Mouse (Mus musculus): ENCODE measurements around the gene Ppp1r9b. TPM values are rescaled to one million over a fixed set of nuclear protein-coding genes. Genes with fewer than 3 reads are reported as not detected.
A peak's percentile ranks its signal among the peaks of the same experiment; 100 is the strongest.
"Not testable (repeated sequence)": the region's sequence is repeated elsewhere in the genome, so short reads cannot be mapped to it uniquely, and the experiment has no call there.

Gene Ppp1r9b
- total RNA-seq (2014; fragmentation: Nextera tagmentation) (121 and 137 TPM in 2 replicates), total RNA-seq (2017) (174 and 229 TPM in 2 replicates)

DNA sequence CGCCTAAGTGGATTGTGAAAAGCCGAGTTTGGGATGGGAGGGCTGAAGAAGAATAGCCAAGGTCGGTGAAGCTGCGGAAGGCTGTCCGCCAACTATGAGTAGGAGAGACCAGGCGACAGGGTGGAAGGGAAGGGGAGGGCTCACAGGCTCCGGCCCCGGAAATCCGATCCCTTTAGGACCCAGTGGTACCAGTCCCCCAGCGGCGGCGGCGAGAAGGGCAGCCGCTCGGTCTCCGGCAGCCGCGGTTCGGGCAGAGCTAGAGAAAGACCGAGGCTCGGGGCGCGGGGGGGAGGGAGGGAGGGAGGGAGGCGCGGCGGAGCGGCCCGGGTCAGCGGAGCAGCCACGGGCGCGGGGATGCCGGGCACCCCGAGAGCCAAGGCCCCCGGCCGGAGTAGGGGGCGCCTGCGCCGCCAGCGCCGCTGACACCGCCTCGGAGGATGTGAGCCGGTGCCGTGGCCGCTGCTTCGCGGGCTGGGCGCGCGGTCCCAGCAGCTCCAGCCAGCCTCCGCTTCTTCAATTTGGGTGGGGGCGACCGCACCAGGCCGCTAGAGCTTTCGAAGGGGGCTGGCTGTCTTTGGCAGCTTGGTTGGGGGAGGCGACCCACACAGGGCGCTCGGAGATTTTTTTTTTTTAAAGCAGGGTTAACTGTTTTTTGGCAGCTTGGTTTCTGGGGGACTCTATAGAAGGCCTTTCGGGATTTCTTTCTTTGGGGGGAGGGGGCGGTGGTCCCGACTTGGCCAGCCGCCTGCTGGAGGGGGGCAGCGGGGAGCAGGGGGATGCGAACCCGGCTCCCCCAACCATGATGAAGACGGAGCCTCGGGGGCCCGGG, at the start of gene Ppp1r9b:
Gene Ppp1r9b (plus strand): TSS at position 287 of the 829 bp plus-strand sequence.
- ATAC-seq (replicated peaks; ENCODE audit: low FRiP score, low TSS enrichment, poor library complexity, severe bottlenecking): peak; percentile 74

DNA sequence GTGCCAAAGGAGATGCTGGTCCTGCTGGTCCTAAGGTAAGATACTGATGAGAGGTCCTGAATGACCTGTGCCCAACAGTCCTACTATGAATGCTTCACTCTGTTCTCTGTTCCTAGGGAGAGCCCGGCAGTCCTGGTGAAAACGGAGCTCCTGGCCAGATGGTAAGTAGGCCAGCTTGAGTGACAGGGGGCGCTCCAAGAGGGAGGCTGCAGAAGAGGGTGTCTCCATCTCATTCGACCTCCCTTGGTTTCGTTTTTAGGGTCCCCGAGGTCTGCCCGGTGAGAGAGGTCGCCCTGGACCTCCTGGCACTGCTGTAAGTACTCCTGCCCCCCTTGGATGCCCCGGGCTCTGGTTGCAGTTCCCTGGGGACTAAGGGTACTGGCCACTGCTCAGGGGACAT, 49.7 kb upstream of the Ppp1r9b start:
- ATAC-seq (replicated peaks; ENCODE audit: low FRiP score, low TSS enrichment, poor library complexity, severe bottlenecking): no peak

DNA sequence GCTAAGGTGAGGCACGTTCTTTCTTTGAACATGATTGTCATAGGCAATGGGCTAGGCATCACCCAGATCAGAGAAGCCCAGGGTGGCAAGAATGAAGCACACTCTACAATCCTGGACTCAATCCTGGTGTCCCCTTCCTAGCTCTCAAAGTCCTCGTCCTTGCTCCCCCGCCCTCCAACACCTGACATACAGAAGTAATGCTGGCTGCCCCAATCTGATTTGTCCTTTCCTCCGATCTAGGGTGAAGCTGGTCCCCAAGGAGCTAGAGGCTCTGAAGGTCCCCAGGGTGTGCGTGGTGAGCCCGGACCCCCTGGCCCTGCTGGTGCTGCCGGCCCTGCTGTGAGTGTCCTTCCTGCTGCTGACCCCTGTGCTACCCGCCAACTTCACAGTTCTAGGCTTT, 49.1 kb upstream of the Ppp1r9b start:
- ATAC-seq (replicated peaks; ENCODE audit: low FRiP score, low TSS enrichment, poor library complexity, severe bottlenecking): no peak

DNA sequence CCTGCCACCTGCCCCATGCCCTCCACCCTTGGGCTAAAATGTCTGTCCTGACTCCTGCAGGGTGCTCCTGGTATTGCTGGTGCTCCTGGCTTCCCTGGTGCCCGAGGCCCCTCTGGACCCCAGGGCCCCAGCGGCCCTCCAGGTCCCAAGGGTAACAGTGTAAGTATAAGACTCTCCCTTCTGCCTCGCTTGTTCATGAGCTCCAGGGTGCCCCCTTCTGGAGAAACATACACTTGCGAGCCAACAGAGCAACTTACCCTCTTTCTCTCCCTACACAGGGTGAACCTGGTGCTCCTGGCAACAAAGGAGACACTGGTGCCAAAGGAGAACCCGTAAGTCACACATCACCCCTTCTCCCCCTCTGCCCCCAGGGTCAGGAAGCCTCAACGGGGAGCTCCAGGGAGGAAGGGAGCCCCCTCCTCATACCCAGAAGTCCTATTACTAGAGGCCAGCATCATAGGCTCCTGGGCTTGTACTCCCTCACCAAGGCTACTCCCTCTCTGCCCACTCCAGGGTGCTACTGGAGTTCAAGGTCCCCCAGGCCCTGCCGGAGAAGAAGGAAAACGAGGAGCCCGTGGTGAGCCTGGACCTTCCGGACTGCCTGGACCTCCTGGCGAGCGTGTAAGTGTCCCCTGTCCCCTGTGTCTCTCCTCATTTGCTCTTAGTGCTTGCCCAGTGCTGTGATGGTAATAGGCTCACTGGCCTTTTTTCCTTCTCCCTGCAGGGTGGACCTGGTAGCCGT, 48.4 kb upstream of the Ppp1r9b start:
- ATAC-seq (replicated peaks; ENCODE audit: low FRiP score, low TSS enrichment, poor library complexity, severe bottlenecking): peak; percentile 61

DNA sequence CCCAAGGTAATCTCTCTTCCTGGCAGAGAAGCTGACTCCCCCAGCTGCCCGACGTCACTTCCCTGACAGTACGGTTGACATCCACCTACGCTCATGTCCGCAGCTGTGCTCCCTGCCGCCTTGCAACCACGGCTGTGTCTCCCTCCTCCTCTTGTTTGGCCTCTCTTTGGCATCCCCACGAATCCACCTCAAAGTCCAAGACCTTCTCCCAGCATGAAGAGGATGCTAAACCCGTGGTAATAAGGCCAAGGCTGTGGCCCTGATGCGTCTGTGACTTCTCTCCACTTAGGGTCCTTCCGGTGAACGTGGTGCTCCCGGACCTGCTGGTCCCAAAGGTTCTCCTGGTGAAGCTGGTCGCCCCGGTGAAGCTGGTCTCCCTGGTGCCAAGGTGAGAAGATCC, 47.8 kb upstream of the Ppp1r9b start:
- no peak for ATAC-seq (replicated peaks; ENCODE audit: low FRiP score, low TSS enrichment, poor library complexity, severe bottlenecking)

DNA sequence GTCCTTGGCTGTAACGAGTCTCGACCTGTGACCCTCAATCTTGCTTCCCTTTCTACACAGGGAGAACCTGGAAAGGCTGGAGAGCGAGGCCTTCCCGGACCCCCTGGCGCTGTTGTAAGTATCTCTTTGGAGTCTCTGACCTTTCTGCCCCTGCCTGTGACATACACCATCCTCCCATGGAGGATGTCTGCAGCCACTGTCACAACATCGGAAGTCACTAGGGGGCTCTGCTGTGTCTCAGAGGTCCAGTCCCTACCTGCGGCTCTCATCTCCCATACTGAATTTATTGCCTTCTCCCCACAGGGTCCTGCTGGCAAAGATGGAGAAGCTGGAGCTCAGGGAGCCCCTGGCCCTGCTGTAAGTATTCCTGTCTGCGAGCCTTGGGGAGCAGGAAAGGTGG, 46.5 kb upstream of the Ppp1r9b start:
- ATAC-seq (replicated peaks; ENCODE audit: low FRiP score, low TSS enrichment, poor library complexity, severe bottlenecking): no peak

DNA sequence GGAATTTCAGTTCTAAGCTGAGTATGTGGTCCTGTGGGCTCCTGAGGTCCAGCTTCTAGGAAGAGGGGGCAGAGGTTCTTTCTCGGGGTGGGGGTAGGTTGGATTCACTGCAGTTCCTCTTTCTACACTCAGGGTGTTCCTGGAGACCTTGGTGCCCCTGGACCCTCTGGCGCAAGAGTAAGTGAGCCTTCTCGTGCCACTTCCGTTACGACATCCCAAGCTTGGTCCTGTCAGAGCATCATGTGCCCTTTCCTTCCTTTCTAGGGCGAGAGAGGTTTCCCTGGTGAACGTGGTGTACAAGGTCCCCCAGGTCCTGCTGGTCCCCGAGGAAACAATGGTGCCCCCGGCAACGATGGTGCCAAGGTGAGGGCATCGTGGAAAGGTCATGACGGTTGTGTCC, 45.6 kb upstream of the Ppp1r9b start:
- no peak for ATAC-seq (replicated peaks; ENCODE audit: low FRiP score, low TSS enrichment, poor library complexity, severe bottlenecking)

DNA sequence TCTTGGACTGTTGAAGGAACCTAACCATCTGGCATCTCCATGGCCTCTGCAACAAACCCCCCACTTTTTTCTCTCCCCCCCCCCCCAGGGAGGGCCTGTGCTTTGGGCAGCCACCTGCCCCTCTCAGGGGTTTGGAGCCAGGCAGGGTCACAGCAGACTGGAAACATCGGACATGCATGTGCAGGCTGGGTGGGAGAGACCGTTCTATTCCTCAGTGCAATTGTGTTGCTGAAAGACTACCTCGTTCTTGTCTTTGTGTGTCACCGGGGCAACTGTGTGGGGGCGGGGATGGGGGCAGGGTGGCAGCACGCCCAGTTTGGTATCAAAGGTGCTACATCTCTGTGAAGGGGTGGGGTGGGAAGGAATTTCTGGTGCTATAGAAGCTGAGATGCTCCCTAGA, 38.7 kb upstream of the Ppp1r9b start:
- ATAC-seq (replicated peaks; ENCODE audit: low FRiP score, low TSS enrichment, poor library complexity, severe bottlenecking): no peak

DNA sequence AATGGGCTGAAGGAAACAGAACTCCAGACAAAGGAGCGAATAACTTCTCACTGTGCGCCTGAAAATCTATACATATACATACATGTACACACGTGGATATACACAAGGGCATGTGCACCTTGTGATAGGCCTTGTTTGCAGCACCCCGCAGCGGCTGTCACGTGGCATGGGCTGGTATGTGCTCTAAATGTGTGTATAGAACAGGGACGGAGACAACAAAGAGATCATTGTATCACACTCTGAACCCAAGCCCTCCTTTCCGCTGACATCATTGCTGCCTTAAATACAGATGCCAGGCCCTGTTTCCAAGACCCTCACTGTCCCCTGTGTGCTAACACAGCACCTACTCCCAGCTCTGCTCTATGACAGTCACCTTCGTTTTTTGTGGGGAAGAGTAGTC, 35.7 kb upstream of the Ppp1r9b start:
- ATAC-seq (replicated peaks; ENCODE audit: low FRiP score, low TSS enrichment, poor library complexity, severe bottlenecking): no peak

DNA sequence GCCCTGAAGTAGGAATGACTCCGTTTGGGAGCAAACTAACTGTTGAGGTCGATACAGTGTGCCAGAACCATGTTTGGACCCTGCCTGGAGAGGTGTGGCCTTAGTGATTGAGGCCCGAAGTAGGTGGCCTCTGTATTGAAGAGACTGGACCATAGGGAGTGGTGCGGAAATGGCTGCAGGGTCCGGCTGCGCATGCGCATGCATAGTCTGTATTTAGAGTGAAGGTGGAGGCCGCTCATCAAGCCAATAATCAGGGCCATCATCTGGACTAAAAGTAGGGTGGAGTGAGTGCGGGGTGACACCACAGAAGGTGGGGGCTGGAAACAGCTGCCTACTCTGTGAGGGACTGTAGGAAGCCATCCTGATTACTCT, 33.2 kb upstream of the Ppp1r9b start:
- ATAC-seq (replicated peaks; ENCODE audit: low FRiP score, low TSS enrichment, poor library complexity, severe bottlenecking): no peak

DNA sequence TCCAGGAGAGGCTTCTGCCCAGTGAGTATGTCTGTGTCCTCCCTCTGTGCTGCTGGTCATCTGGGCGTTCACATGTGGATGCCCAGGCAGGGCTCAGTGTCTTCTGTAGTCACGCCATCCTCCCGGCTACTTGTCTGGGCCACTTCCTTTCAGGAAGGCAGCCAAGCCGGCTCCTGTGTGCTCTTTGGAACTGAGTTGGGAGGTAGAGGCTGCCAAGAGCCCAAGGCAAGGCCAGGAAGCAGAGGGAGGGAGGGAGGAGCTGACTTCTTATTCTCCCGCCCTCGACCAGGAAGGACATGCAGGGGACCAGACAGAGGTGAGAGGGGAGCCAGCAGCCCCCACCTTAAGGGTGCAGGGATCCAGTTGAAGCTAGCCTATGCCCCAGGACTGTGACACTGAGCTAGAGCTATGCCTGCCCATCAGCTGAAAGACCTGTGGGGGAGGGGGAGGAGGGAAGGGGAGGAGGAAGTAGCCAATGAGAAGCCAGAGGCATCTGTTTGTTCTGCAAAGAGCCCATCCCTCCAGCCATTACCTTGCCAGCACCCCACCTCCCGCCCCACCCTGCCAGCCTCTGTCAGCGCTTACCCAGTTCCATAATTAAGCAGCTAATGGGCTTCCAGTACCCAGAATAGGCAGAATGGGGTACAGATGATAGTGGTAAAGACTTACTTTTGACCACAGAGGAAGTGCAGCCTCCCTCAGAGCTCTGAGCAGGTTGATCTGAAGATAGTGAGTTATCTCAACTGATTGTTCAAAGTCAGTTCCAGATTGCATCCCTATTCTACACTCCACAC, 32.6 kb upstream of the Ppp1r9b start:
- ATAC-seq (replicated peaks; ENCODE audit: low FRiP score, low TSS enrichment, poor library complexity, severe bottlenecking): no peak

DNA sequence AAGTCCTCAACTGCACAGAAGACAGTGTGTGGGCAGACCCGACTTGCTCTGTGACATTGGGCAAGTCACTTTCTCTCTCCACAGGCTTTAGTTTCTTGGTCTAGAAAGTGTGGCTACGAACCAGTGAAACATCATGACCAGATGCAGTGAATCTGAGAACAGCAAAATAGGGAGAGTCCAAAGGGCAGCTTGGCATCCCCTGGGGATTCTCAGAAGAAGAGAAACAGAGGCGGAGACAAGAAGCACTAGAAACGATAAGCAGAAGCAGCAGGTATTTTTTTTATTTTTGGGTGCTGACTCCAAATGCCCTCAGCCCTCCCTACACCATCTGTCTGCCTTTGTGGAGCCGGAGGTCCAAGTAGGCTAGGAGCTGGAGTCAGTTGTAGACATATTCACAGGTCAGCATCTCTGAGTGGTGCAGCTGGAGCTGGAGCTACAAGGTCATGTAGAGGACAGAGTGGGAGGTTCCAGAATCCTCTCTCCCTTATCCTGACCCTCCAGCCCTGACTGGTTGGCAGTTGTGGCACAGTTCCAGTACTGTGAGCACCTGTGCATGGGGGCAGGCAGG, 28.2 kb upstream of the Ppp1r9b start:
- ATAC-seq (replicated peaks; ENCODE audit: low FRiP score, low TSS enrichment, poor library complexity, severe bottlenecking): no peak

DNA sequence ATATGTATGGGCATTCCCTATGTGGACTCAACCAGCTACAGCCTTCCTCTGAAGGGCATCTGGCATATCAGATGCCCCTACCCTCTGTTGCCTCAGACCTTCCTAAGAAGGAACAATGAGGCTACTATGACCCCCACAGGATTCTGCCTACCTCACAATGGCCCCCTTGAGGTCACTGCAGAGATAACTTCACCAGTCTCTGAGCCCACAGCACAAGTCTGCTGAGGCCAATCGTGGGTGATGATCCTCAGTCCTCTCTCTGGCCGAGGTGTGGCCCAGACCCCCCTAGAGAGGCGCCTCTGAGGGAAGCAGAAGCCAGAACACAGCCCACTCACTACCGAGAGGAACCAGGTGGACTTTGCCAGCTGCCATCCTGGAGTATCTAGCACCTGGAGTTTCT, 23.4 kb upstream of the Ppp1r9b start, which contains the start of gene Hils1:
Gene Hils1 (plus strand): TSS at position 175 of the 400 bp plus-strand sequence.
- ATAC-seq (replicated peaks; ENCODE audit: low FRiP score, low TSS enrichment, poor library complexity, severe bottlenecking): peak; percentile 36; the same call in 1 of the 2 replicates

DNA sequence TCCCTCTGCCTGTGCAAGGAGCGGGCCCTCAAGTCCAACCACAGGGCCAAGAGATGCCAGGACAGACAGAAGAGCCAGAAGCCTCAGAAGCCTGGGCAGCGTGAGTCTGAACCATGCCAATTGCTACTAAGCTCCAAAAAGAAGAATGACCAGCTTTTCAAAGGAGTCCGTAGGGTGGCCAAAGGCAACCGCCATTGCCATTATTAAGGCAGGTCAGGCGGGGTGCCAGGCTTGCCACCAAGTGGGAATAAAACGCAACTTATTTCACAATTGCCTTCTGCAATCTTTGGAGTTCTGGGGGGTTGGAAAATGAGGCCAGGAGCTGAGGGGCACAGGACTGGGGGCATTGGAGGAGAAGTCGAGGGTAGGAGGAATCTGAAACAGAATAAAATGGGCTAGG, 22.6 kb upstream of the Ppp1r9b start:
- ATAC-seq (replicated peaks; ENCODE audit: low FRiP score, low TSS enrichment, poor library complexity, severe bottlenecking): no peak

DNA sequence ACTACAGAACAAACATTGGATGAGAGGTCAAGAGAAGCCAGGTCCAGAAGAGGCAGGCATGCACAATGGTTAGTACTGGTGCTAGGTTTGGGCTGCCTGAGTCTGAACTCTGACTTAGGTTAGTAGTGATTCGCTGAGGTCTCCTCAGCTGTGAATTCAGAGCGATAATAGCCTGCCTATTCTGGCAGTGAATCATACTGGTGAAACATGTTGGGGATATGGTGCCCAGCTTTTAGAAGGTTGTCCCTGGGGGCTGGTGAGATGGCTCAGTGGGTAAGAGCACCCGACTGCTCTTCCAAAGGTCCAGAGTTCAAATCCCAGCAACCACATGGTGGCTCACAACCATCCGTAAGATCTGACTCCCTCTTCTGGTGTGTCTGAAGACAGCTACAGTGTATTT, 21.1 kb upstream of the Ppp1r9b start:
- ATAC-seq (replicated peaks; ENCODE audit: low FRiP score, low TSS enrichment, poor library complexity, severe bottlenecking): not testable (repeated sequence)

DNA sequence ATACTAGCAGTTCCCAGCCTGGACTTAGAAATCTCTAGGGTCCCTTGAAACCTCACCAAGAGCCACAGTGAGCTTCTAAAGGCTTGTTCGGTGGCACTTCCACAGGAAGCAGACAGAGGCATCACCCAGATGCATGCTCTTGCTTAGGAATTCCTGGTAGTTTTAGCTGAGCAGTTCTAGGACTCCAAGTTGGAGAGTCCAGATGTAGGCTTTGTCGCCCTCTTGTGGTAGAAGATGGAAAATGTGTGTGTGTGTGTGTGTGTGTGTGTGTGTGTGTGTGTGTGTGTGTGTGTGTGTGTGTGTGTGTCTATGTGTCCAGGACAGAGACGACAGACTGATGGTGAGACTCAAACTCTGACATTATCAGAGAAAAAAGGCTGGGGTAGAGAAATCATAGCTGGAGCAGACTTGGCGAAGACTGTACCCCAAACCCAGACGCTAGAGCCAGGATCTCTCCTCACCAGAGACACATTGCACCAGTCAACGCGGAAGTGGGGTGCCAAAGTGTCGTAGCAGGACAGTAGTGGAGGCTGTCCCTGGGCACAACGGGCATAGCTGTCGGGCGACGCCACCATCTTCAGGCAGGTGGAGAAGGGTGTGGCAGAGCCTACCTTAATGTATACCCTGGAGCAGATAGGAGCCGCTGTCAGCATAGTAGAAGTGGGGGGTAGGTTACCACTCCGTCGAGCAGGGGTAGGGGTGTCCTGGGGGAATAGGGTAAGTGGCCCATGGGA, 20.5 kb upstream of the Ppp1r9b start:
- ATAC-seq (replicated peaks; ENCODE audit: low FRiP score, low TSS enrichment, poor library complexity, severe bottlenecking): peak; percentile 47; the same call in 1 of the 2 replicates

DNA sequence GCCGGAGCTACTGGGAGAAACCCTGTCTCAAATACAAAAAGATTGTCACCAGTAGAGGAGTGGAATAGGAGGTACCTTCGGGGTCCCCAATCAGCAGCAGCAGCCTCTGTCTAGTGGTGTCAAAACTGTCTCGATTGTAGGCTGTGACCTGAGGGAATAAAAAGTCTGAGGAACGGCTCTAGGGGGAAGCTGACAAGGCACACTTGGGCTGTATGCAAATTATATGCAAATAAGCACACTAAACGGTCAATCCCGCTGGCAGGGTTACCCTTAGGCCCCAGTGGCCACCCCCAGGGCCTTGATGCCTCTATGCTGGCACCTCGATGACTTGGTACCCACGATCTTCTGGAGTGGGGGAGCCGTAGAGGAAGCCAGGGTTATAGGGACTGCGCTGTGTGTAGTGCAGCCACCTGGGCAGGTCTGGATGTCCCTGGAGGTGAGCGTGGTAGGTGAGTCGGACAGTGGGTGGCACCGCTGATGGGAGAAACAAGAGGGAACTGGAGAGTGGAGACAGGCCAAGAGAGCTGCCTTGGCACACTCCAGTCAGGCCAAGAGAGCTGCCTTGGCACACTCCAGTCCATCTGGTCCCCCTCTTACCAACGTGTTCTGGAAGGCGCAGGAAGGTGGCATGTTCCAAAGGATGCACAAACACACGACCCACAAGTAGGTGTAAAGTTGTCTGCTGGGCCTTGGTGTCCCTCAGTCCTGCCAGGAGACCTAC, 18.8 kb upstream of the Ppp1r9b start:
- ATAC-seq (replicated peaks; ENCODE audit: low FRiP score, low TSS enrichment, poor library complexity, severe bottlenecking): no peak

DNA sequence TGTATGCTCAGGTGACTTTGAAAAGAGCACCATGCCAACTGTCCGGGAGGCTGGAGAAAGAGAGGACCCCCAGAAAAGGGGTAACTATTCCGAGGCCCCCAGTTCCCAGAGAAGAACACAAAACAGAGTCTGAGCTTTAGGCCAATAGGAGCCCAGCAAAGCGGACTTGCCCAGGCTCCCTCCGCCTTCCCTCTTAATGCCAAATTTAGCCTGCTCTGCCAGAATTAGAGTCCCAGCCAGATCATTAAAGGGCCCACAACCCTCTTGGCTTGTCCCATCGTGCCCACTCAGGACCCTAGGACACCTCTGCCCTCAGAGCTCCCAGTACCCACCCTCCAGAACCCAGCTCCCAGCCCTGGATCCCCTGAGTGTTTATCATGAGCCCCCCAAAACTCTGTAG, 17.9 kb upstream of the Ppp1r9b start:
- ATAC-seq (replicated peaks; ENCODE audit: low FRiP score, low TSS enrichment, poor library complexity, severe bottlenecking): no peak

All from megakaryocyte-erythroid progenitor cell, adult 5-6 weeks (primary cell).